Mouse (Mus musculus): ENCODE results near the gene Ankrd65. TPM values are rescaled to one million over a fixed set of nuclear protein-coding genes. Genes with fewer than 3 reads are reported as not detected.
"Not testable (repeated sequence)": the region's sequence is repeated elsewhere in the genome, so short reads cannot be mapped to it uniquely, and the experiment has no call there.

Gene Ankrd65
- total RNA-seq, 2 experiments from 2014 or later, result 0.31 TPM; not detected in 1

GRCm38 (mm10) chr4:155774280-155774754 is 15.9 kb upstream of the Ankrd65 start, which contains the start of gene Vwa1:
TSS of gene Vwa1 (minus strand) at chr4:155774698.
- peak; percentile 81 to 91 for DNase-seq (ENCODE audit: low spot score in 2 of 2)
- intact Hi-C loops (cut with DNase I), result no loop called here

- peak; percentile 58 to 73 for DNase-seq (ENCODE audit: low spot score in 2 of 2)
- intact Hi-C loops (cut with DNase I), result no loop called here
Observed at GRCm38 (mm10) chr4:155774971-155775740, 15.1 kb upstream of the Ankrd65 start.

GRCm38 (mm10) chr4:155775855-155776254 is 14.4 kb upstream of the Ankrd65 start:
- intact Hi-C loops (cut with DNase I), result no loop called here
- DNase-seq (ENCODE audit: low spot score in 2 of 2), result no peak

GRCm38 (mm10) chr4:155776704-155777335 is 13.4 kb upstream of the Ankrd65 start:
- intact Hi-C loops (cut with DNase I), result no loop called here
- DNase-seq (ENCODE audit: low spot score in 2 of 2), result peak in 1 of 2 experiments; percentile 35

GRCm38 (mm10) chr4:155777816-155778215 is 12.4 kb upstream of the Ankrd65 start:
- no peak for DNase-seq (ENCODE audit: low spot score in 2 of 2)
- intact Hi-C loops (cut with DNase I), result no loop called here

GRCm38 (mm10) chr4:155779498-155779897 is 10.7 kb upstream of the Ankrd65 start:
- intact Hi-C loops (cut with DNase I), result no loop called here
- DNase-seq (ENCODE audit: low spot score in 2 of 2), result no peak

GRCm38 (mm10) chr4:155780895-155781294 is 9.3 kb upstream of the Ankrd65 start:
- intact Hi-C loops (cut with DNase I), result no loop called here
- no peak for DNase-seq (ENCODE audit: low spot score in 2 of 2)

- DNase-seq (ENCODE audit: low spot score in 2 of 2), result no peak
- intact Hi-C loops (cut with DNase I), result no loop called here
Observed at GRCm38 (mm10) chr4:155783486-155784080, 6.7 kb upstream of the Ankrd65 start.

GRCm38 (mm10) chr4:155784081-155784701 is 6.0 kb upstream of the Ankrd65 start:
- DNase-seq (ENCODE audit: low spot score in 2 of 2), result peak; percentile 73 to 76
- intact Hi-C loops (cut with DNase I), result no loop called here

- intact Hi-C loops (cut with DNase I), result no loop called here
- DNase-seq (ENCODE audit: low spot score in 2 of 2), result no peak
Observed at GRCm38 (mm10) chr4:155785246-155785645, 5.0 kb upstream of the Ankrd65 start.

GRCm38 (mm10) chr4:155785819-155786218 is 4.4 kb upstream of the Ankrd65 start, which contains the start of gene Tmem88b:
TSS of gene Tmem88b (minus strand) at chr4:155785874.
- DNase-seq (ENCODE audit: low spot score in 2 of 2), result no peak
- intact Hi-C loops (cut with DNase I), result no loop called here

GRCm38 (mm10) chr4:155788300-155788699 is 1.9 kb upstream of the Ankrd65 start:
- intact Hi-C loops (cut with DNase I), result no loop called here
- DNase-seq (ENCODE audit: low spot score in 2 of 2), result no peak

- DNase-seq (ENCODE audit: low spot score in 2 of 2); intact Hi-C loops (cut with DNase I): not testable (repeated sequence)
Observed at GRCm38 (mm10) chr4:155788833-155789232, 1.4 kb upstream of the Ankrd65 start.

GRCm38 (mm10) chr4:155790650-155791161 is 467 bp downstream of the Ankrd65 start:
- intact Hi-C loops (cut with DNase I), result no loop called here

GRCm38 (mm10) chr4:155791240-155791933 is 1.1 kb downstream of the Ankrd65 start:
- intact Hi-C loops (cut with DNase I), result no loop called here

More at GRCm38 (mm10) chr4:155790650-155791161, 467 bp downstream of the Ankrd65 start:
- no peak for DNase-seq (ENCODE audit: low spot score in 2 of 2)

GRCm38 (mm10) chr4:155793730-155794129 is 3.5 kb downstream of the Ankrd65 start:
- DNase-seq (ENCODE audit: low spot score in 2 of 2), result no peak
- intact Hi-C loops (cut with DNase I), result no loop called here

More at GRCm38 (mm10) chr4:155791240-155791933, 1.1 kb downstream of the Ankrd65 start:
- no peak for DNase-seq (ENCODE audit: low spot score in 2 of 2)

GRCm38 (mm10) chr4:155802075-155802474 is 11.8 kb downstream of the Ankrd65 start:
- no peak for DNase-seq (ENCODE audit: low spot score in 2 of 2)
- intact Hi-C loops (cut with DNase I), result no loop called here

GRCm38 (mm10) chr4:155802741-155803339 is 12.6 kb downstream of the Ankrd65 start, which contains the start of gene Mrpl20:
TSS of gene Mrpl20 (plus strand) at chr4:155802878.
- no peak for DNase-seq (ENCODE audit: low spot score in 2 of 2)
- intact Hi-C loops (cut with DNase I), result no loop called here

All from left cerebral cortex, postnatal 14 days (tissue).